Mouse (Mus musculus) retina, postnatal 7 days (tissue): ENCODE results near the gene Csf2rb.
"Not testable (repeated sequence)": the region's sequence is repeated elsewhere in the genome, so short reads cannot be mapped to it uniquely, and the experiment has no call there.

Experiments
- DNase-seq: peaks from one replicate; pipeline ENCODE4 v3.0.0-alpha.2; 2012; ENCODE audit warnings: low read depth, low spot score

Csf2rb gene

DNA sequence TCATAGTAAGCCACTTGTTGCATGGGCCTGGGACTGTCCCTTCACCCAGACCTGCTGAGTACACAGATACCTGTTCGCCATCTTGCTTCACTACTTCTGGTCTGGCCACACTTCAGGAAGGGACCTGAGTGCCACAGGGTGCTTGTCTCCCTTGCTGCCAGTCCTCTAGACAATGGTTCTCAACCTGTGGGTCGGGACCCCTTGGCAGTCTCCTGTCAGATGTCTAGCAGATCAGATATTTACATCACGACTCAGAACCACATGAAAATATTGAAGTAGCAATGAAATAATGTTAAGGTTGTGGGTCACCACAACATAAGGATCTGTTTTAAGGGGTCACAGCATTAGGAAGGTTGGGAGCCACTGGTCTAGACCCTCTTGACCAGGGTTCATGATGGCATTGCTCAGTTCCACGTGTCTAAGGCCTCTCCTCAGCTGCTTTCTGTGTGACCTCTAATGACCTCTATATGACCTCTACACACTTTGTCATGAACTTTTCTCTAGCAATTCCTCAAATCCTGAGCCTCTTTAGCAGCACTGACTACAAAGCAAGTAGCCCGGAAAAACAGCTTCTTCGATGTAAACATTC, 2.3 kb downstream of the Csf2rb start:
- DNase-seq = not testable (repeated sequence)

DNA sequence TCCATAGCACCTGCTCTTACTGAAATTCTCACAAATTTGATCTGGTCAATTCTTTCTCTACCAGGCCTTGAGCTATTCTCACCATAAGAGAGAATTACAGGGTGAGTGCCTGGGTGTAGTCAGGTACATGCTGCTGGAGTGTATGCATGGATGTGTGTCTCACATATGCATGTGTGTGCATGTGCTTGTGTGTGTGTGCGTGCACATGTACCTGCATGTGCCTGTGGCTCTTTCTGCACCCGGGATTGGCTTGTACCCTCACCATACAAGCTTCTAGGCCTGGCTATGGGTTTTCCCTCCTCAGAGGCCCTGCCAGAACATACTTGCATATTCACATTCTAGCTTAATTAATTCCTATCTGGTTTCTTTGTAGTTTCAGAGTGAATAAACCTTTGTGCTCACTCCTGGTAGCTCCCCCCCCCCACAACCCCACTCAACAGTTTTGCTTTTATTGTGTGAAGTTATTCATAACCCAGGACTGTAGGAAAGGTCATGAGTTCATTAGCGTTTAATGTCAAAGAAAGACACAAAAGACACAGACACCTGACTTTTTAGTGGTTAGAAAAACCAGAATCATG, 3.1 kb downstream of the Csf2rb start:
- DNase-seq = no peak

DNA sequence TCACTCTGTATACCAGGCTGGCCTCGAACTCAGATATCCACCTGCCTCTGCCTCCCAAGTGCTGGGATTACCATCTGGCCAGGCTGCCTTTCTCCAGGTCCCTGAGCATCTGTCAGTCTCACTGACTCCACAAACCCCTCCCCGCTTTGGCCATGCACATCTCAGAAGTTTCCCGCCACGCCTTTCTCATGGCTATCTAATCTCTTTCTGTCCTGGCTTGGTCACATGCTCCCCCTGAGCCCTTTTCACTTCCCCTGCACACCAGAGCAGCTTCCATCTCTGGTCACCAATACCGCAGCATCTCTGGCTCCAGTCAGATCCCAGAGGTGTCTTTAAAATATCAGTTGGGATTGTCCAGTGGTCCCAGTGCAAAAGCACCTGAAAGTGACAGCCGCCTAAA, 4.4 kb downstream of the Csf2rb start:
- not testable (repeated sequence) for DNase-seq

GRCm38 (mm10) chr15:78330706-78331105, 5.2 kb downstream of the Csf2rb start:
- no peak for DNase-seq

DNA sequence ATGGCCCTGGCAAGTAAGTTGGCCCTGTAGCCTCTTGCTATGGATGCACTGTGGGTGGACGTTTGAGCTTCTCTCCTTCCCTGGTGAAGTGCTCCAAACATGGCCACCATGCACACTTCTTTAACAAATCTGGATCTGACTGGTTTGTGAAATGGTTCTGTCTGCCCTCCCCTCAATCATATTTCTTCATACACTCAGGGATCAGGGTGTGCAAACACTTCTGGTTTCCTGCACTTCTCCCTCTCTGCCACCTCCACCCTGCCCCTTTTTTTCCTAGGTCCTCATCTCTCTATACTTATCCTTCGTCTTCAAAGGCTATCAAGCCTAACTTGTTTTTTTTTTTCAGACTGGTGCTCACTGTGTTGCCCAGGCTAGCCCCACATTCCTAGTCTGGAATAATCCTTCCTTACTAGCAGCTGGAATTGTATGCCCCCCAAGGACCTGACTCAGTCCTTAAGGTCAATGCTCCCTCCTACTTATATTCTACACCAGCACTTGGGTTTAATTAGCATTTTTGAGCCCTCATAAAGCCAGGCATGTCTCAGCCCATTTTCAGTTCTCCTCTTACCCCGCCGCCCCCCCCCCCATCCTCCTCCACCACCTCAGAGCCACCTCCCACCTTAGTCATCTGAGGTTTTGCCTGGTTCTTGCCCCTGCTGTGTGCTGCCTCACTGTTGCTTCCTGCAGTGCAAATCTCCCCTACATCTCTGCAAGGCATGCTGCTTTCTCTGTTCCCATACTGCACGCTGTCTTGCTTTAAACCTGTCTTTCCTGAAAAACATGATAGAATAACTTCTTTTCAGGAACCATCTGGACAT, 6.2 kb downstream of the Csf2rb start:
- DNase-seq = no peak

GRCm38 (mm10) chr15:78332981-78333380, 7.4 kb downstream of the Csf2rb start:
- DNase-seq = no peak

DNA sequence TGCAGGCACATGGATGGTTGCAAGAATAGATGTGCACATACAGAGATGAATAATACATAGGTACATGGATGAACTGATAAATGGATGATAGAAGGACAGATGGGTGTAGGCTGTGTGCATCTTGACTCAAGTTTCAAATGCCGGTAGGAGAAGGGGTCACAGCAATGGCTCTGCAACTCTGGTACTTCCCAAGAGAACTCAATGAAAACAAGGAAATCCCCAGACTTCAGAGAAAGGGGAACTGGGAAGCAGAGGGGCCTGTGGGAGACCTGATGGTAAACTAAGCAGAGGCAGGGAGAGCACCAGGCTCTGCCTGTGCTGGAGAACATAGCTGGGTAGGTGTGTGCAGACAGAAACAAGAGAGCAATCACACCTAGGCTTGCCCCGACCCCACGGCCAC, 8.8 kb downstream of the Csf2rb start:
- DNase-seq = no peak

DNA sequence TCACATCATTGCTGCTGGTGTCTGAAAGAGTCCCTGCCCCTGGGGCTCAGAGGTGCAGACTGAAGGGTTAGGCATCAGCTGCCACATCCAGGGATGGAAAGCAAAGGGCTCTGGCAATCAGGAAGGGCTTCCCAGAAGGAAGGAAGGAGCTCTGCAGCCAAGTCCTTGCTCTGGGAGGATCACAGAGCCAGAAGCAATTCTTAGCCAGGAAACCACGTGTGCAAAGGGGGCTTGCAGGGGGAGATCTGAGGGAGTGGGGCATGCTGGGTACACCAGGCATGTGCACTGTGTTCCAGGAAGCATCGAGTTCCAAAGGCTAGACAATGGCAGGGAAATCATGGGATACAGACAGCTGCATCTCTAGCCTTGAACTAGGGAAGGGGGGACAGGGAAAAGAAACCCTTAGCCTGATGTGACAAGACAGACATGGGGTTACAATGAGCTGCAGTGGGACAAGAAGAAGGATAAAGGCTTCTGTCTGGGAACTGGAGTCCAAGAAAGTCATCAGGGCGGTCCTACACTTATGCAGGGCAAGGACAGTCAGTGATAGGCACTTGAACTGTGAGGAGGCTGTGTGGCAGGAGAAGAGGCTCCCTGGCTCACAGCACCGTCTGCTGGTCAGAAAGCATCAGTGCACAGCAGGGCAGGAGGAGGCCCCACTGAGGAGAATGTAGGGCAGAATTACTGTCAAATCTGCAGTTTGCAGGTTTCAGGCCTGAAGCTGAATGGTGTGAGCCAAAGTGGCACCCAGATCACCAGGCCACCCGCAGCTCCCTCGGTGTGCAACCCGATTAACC, 14.3 kb downstream of the Csf2rb start:
- DNase-seq = peak; percentile 35

GRCm38 (mm10) chr15:78340919-78341318, 15.4 kb downstream of the Csf2rb start:
- DNase-seq = not testable (repeated sequence)

GRCm38 (mm10) chr15:78343683-78344082, 18.1 kb downstream of the Csf2rb start:
- DNase-seq = no peak

DNA sequence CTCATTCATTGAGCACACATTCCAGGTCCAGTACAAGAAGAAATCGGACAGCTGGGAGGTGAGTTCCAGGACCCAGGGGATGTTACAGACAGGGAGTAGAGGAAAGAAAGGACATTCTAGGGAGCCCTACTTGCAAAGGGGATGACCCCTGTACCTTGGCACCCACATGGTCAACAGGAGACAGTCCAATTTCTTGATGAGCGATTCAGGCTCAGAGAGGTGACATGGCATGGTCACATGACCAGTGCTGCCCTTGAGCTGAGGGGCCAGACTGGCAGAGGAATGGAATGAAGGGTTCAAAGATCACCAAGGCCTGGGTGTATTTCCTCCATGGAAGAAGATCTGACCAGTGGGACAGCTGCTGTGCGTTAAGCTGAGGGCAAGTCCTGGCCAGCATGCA, 19.0 kb downstream of the Csf2rb start:
- DNase-seq = no peak

GRCm38 (mm10) chr15:78351586-78352165, 26.1 kb downstream of the Csf2rb start:
- DNase-seq = no peak

GRCm38 (mm10) chr15:78354958-78355357, 29.4 kb downstream of the Csf2rb start:
- DNase-seq = no peak

DNA sequence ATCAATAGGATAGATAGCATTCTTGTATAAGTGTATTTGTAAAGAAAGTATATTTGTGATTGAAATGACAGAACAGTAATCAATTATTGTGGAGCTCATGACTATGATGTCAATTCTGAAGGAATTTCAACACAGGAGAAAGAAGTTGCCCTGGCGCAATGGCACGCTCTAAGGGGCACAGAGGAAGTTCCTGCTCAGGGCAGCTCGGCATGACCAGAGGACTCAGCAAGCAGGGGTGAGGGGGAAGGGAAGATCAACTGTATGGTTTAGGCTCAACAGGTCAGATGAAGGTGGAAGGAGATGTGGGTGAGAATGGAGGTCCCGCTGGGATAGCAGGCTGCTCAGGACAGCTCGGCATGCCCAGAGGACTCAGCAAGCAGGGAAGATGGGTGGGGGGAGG, 30.0 kb downstream of the Csf2rb start:
- no peak for DNase-seq

- no peak for DNase-seq
These were observed 40.4 kb downstream of the Csf2rb start for GRCm38 (mm10) chr15:78365916-78366315.

DNA sequence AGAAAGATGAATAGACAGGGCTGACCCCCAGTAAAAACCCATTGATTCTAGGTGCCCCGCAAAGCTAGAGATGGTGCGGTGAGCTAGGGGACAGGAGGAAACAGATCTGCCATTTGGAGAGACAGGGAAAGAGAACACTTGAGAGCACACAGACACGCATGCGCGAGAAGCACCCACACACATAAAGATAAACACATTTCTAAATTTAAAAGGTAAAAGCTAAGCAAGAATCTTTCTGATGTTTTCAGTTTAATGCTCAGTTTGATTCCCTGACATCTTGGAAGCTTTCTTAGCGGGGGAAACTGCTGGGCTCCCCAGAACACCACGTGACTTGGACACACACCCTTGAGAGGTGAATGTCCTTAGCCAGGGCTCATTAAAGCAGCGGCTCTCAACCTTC, 41.3 kb downstream of the Csf2rb start:
- DNase-seq = no peak

DNA sequence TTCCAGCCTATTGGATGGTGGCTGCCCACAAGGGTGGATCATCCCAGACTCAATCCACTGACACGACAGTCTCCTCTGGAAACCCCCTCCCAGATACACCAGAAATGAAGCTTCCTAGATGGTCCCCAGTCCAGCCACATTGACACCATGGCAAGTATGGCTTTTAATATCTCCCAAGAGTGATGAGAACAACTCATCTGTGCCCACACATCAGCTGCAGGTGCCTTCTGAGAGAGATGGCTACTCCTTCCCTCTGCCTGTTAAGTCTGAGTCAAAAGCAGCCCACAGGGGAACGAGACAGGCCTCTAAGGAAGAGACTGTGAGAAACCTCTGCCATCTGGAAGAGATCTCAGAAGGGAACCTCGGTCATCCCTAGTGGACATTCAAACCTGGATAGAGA, 42.3 kb downstream of the Csf2rb start:
- DNase-seq = no peak

- DNase-seq = no peak
These were observed 43.4 kb downstream of the Csf2rb start for GRCm38 (mm10) chr15:78368926-78369346.

- no peak for DNase-seq
These were observed 44.1 kb downstream of the Csf2rb start for GRCm38 (mm10) chr15:78369641-78370040.

- no peak for DNase-seq
These were observed 47.2 kb downstream of the Csf2rb start for GRCm38 (mm10) chr15:78372796-78373195.

DNA sequence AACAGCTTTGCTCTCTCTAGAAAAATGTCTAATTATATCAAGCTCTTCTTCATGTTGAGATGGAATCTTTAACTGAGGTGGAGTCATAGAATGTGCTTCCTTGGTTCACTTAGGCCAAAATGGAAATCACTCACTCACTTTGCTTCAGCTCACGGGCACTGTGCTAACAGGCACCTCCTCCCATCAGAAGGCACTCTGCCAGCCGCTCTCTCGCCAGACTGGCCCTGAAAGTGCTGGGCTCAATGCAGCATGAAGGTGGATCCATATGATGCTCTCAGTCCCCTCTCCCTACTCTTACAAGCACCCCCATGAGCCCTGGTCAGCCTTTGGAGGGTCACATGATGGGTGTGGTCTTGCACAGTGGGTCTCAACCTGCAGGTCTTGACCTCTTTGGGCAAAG, 48.7 kb downstream of the Csf2rb start:
- no peak for DNase-seq

- no peak for DNase-seq
These were observed 52.3 kb downstream of the Csf2rb start for GRCm38 (mm10) chr15:78377859-78378258.
